Mouse (Mus musculus) liver, embryonic 14.5 days (tissue): ENCODE data around the gene Wdr81. TPM values are rescaled to one million over a fixed set of nuclear protein-coding genes. Genes with fewer than 3 reads are reported as not detected.

Source experiments
- ATAC-seq: fragments of 200-750 bp; cut with Nextera tagmentation; 2 replicates; pipeline ENCODE4 v1.8.0; 2017; ENCODE audit warnings: moderate number of reproducible peaks, mild to moderate bottlenecking, moderate library complexity; ENCODE audit not compliant: insufficient read depth
- DNase-seq, 3 experiments: peaks; one replicate each; pipeline ENCODE4 v3.0.0-alpha.2; 2012 to 2013; ENCODE audit warnings: low read depth in 3 of 3, low spot score in 3 of 3
- H3K27ac ChIP-seq: fragments of 300-500 bp; sonication (generic); 2 replicates; pipeline ENCODE4 v1.5.1; 2014; ENCODE audit warnings: moderate library complexity, mild to moderate bottlenecking, control low read depth, inconsistent platforms
- H3K27me3 ChIP-seq: fragments of 300-500 bp; sonication (generic); 2 replicates; pipeline ENCODE4 v1.6.1; 2014; ENCODE audit warnings: mild to moderate bottlenecking, low read length, moderate library complexity; ENCODE audit not compliant: control insufficient read depth, insufficient read depth
- H3K36me3 ChIP-seq: fragments of 300-500 bp; sonication (generic); replicated peaks from 2 replicates; pipeline ENCODE4 v1.6.1; 2014; ENCODE audit warnings: low read depth; ENCODE audit not compliant: control insufficient read depth, insufficient read depth
- H3K4me1 ChIP-seq, 2 experiments: fragments of 200-500 bp in 1 of 2; fragments of 300-500 bp in 1 of 2; sonication (generic) in 1 of 2; replicated peaks; 2 replicates each; pipeline ENCODE4 v1.6.1; 2012 to 2014; ENCODE audit warnings: antibody characterized with exemption in 1 of 2, inconsistent platforms in 1 of 2, low read length in 1 of 2; ENCODE audit not compliant: control insufficient read depth in 2 of 2, insufficient read depth in 2 of 2
- H3K4me2 ChIP-seq: fragments of 300-500 bp; sonication (generic); 2 replicates; pipeline ENCODE4 v1.6.1; 2014; ENCODE audit warnings: low read depth, mild to moderate bottlenecking, control low read depth, moderate library complexity
- H3K4me3 ChIP-seq, 2 experiments: fragments of 200-500 bp in 1 of 2; fragments of 300-500 bp in 1 of 2; sonication (generic) in 1 of 2; 2 replicates each; pipeline ENCODE4 v1.5.1; 2012 to 2014; ENCODE audit warnings: low read depth in 2 of 2, low read length in 2 of 2, mild to moderate bottlenecking in 2 of 2, control low read depth in 1 of 2, inconsistent platforms in 1 of 2, moderate library complexity in 1 of 2; ENCODE audit not compliant: insufficient read depth in 1 of 2
- H3K9ac ChIP-seq: fragments of 300-500 bp; sonication (generic); replicated peaks from 2 replicates; pipeline ENCODE4 v1.6.1; 2014; ENCODE audit warnings: mild to moderate bottlenecking, control low read depth, moderate library complexity
- H3K9me3 ChIP-seq: fragments of 300-500 bp; sonication (generic); 2 replicates; pipeline ENCODE4 v1.6.1; 2016; ENCODE audit warnings: low read length, mixed read lengths; ENCODE audit not compliant: control insufficient read depth
- CTCF ChIP-seq: IDR thresholded peaks from 2 replicates; pipeline ENCODE4 v1.5.1; 2016; ENCODE audit warnings: antibody characterized with exemption, low read depth, control low read depth
- EP300 ChIP-seq: IDR thresholded peaks from 2 replicates; pipeline ENCODE4 v1.6.1; 2016; ENCODE audit warnings: antibody characterized with exemption, low read depth
- WGBS: fragments of 180-500 bp; shearing (Covaris S2); extraction: QIAGEN DNeasy Blood & Tissue Kit; methylation state at CpG from one replicate; pipeline ENCODE4 v1.1.7; 2014; ENCODE audit not compliant: insufficient replicate concordance; 5-methylcytosine and 5-hydroxymethylcytosine counted together
- polyA plus RNA-seq, 2 experiments: library from polyadenylated mRNA; depleted of rRNA in 1 of 2; stranded (reverse) in 1 of 2; unstranded in 1 of 2; fragments of >200 nt; fragmentation: Nextera tagmentation in 1 of 2; extraction: Ambion mirVana in 1 of 2; gene quantifications; 2 replicates each; pipeline versions ENCODE4 v1.2.1 to v1.2.3; 2012 to 2014

The Wdr81 gene
- polyA plus RNA-seq, 2 experiments = 14.6 to 15.3 TPM

GRCm38 (mm10) chr11:75464417-75464816, 9.9 kb upstream of the Wdr81 start:
- Histone ChIP-seq H3K4me2 (no peak overlapping the region), H3K4me1 (peaks cover 39 to 48% of the 10 kb centered on the region in 2 experiments), H3K9ac (no peak overlapping the region), H3K4me3 (no peak overlapping the region), H3K36me3 (peaks cover 27% of the 10 kb centered on the region), H3K9me3 (no peaks in the 10 kb centered on the region), H3K27me3 (no peaks in the 10 kb centered on the region), H3K27ac (no peak overlapping the region)
- TF ChIP-seq CTCF (no peak), EP300 (no peak)
- 87% methylated on average over 6 of the region's 6 CpGs for WGBS
- DNase-seq (no peak), ATAC-seq (no peak)

GRCm38 (mm10) chr11:75463624-75464023, 9.1 kb upstream of the Wdr81 start:
- Histone ChIP-seq H3K27ac (peak overlapping the region; percentile 99), H3K27me3 (no peaks in the 10 kb centered on the region), H3K9ac (peak overlapping the region; percentile 80), H3K4me3 (peak overlapping the region; percentile 86 to 92), H3K4me1 (peaks cover 43 to 50% of the 10 kb centered on the region in 2 experiments), H3K4me2 (peak overlapping the region; percentile 97), H3K36me3 (peaks cover 27% of the 10 kb centered on the region), H3K9me3 (no peaks in the 10 kb centered on the region)
- ATAC-seq = no peak
- WGBS = 74% methylated on average over 4 of the region's 4 CpGs
- TF ChIP-seq CTCF (no peak), EP300 (no peak)
- no peak for DNase-seq

DNA sequence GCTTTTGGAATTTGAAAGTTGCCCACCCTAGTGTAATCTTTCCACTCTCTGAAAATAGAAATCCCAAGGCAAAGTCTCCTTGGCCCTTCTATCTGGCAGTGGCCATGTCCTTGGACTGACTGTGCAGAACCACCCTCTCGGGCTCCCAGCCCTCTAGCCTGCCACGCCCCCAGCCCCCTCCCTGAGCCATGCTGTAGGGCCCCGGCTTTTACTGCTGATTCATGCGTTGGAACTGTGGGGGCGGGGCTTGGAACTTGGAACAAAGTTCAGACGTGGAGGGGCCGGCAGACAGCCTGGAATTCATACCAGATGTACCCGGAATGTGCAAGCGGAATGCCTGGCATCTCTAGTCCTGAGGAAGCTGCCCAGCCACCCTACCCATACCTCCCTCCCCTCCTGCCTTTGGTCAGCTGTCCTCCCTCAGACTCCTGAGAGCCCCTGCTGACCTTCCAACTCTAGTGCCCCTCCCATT, 8.4 kb upstream of the Wdr81 start:
- Histone ChIP-seq H3K27me3 (no peaks in the 10 kb centered on the region), H3K4me2 (peak overlapping the region; percentile 97), H3K27ac (peak overlapping the region; percentile 99), H3K9me3 (no peaks in the 10 kb centered on the region), H3K4me1 (peaks cover 44 to 51% of the 10 kb centered on the region in 2 experiments), H3K4me3 (peak overlapping the region; percentile 86 to 92), H3K36me3 (peaks cover 27% of the 10 kb centered on the region), H3K9ac (peak overlapping the region; percentile 80)
- TF ChIP-seq EP300 (peak; percentile 37; the same call in 1 of the 2 replicates), CTCF (no peak)
- WGBS = 5% methylated on average over 9 of the region's 9 CpGs
- peak; percentile 86 to 89 (median 87) for DNase-seq
- peak; percentile 58 for ATAC-seq

DNA sequence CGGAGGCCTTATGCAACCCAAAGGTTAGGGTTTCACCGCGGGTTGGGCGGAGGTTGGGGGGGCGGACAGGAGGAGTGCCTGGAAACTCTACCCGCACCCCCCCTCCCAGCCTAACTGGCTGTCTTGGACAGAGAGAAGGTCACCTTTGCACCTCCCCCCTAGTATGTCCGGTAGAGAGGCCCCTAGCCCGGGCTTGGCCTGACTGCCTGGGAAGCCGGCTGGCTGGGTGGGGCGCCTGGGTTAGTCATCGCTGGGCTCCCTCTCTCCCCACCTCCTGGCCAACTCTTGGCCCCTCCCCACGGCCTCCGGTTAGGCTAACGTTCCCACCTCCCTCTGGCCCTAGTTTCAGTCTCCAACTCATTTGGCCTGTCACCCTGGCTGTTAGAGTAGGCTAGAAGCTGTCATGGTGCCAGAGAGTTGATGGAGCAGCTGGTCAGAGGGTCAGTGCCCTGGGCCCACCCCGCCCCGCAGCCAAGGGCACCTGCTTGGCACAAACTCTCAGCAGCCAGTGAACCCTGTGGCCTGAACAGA, 7.8 kb upstream of the Wdr81 start:
- H3K27me3 ChIP-seq = no peaks in the 10 kb centered on the region
- DNase-seq (peak in 1 of 3 experiments; percentile 69), ATAC-seq (peak; percentile 47)
- H3K9me3 ChIP-seq = no peaks in the 10 kb centered on the region
- peak overlapping the region; percentile 86 to 92 for H3K4me3 ChIP-seq
- 5% methylated on average over 16 of the region's 16 CpGs for WGBS
- peak overlapping the region; percentile 99 for H3K27ac ChIP-seq
- H3K36me3 ChIP-seq = peaks cover 27% of the 10 kb centered on the region
- TF ChIP-seq EP300 (no peak), CTCF (0 out of 2 replicates have a peak, but pooled peaks have one; percentile 11)
- H3K4me1 ChIP-seq = peaks cover 43 to 50% of the 10 kb centered on the region in 2 experiments
- peak overlapping the region; percentile 80 for H3K9ac ChIP-seq
- H3K4me2 ChIP-seq = peak overlapping the region; percentile 97

GRCm38 (mm10) chr11:75461743-75462252, 7.3 kb upstream of the Wdr81 start:
- H3K36me3 ChIP-seq = peaks cover 25% of the 10 kb centered on the region
- no peaks in the 10 kb centered on the region for H3K27me3 ChIP-seq
- TF ChIP-seq EP300 (no peak), CTCF (no peak)
- ATAC-seq = no peak
- peak overlapping the region; percentile 97 for H3K4me2 ChIP-seq
- H3K9me3 ChIP-seq = no peaks in the 10 kb centered on the region
- no peak for DNase-seq
- peak overlapping the region; percentile 86 to 92 for H3K4me3 ChIP-seq
- H3K4me1 ChIP-seq = peaks cover 39 to 47% of the 10 kb centered on the region in 2 experiments
- peak overlapping the region; percentile 80 for H3K9ac ChIP-seq
- peak overlapping the region; percentile 99 for H3K27ac ChIP-seq
- under 1% methylated on average over 30 of the region's 30 CpGs for WGBS
